Mouse (Mus musculus): Measurements from ENCODE around the gene Ptprj. TPM values are rescaled to one million over a fixed set of nuclear protein-coding genes. Genes with fewer than 3 reads are reported as not detected.

The Ptprj gene
- polyA plus RNA-seq, 1 experiment from 2014 or later, result 2.5 TPM

- Histone ChIP-seq H3K4me3 (ENCODE audit: low read depth, low read length) (no peak overlapping the region), H3K4me2 (ENCODE audit: low read depth, low read length, severe bottlenecking) (no peak overlapping the region), H3K9ac (ENCODE audit: low read length) (no peak overlapping the region), H3K36me3 (ENCODE audit: control insufficient read depth, insufficient read depth, low read length) (no peaks in the 10 kb centered on the region), H3K4me1 (replicated peaks; ENCODE audit: control insufficient read depth, insufficient read depth, low read length) (no peaks in the 10 kb centered on the region), H3K27ac (ENCODE audit: low read depth, low read length) (no peak overlapping the region), H3K27me3 (ENCODE audit: control insufficient read depth, insufficient read depth, low read length) (no peaks in the 10 kb centered on the region), H3K9me3 (ENCODE audit: control insufficient read depth, low read length) (no peaks in the 10 kb centered on the region)
- ATAC-seq (replicated peaks; ENCODE audit: low FRiP score), result no peak
- no peak for DNase-seq (ENCODE audit: low spot score)
- WGBS, result 86% methylated on average over 8 of the region's 8 CpGs
Measured at GRCm38 (mm10) chr2:90566773-90567528, 13.5 kb downstream of the Ptprj start.

GRCm38 (mm10) chr2:90566046-90566445, 14.4 kb downstream of the Ptprj start:
- H3K27me3 ChIP-seq (ENCODE audit: control insufficient read depth, insufficient read depth, low read length), result no peaks in the 10 kb centered on the region
- ATAC-seq (replicated peaks; ENCODE audit: low FRiP score) (no peak), DNase-seq (ENCODE audit: low spot score) (no peak)
- H3K27ac ChIP-seq (ENCODE audit: low read depth, low read length), result no peak overlapping the region
- H3K9me3 ChIP-seq (ENCODE audit: control insufficient read depth, low read length), result no peaks in the 10 kb centered on the region
- WGBS, result 76% methylated on average over 7 of the region's 7 CpGs
- H3K9ac ChIP-seq (ENCODE audit: low read length), result no peak overlapping the region
- no peak overlapping the region for H3K4me3 ChIP-seq (ENCODE audit: low read depth, low read length)
- no peaks in the 10 kb centered on the region for H3K36me3 ChIP-seq (ENCODE audit: control insufficient read depth, insufficient read depth, low read length)
- no peaks in the 10 kb centered on the region for H3K4me1 ChIP-seq (replicated peaks; ENCODE audit: control insufficient read depth, insufficient read depth, low read length)
- H3K4me2 ChIP-seq (ENCODE audit: low read depth, low read length, severe bottlenecking), result no peak overlapping the region

DNA sequence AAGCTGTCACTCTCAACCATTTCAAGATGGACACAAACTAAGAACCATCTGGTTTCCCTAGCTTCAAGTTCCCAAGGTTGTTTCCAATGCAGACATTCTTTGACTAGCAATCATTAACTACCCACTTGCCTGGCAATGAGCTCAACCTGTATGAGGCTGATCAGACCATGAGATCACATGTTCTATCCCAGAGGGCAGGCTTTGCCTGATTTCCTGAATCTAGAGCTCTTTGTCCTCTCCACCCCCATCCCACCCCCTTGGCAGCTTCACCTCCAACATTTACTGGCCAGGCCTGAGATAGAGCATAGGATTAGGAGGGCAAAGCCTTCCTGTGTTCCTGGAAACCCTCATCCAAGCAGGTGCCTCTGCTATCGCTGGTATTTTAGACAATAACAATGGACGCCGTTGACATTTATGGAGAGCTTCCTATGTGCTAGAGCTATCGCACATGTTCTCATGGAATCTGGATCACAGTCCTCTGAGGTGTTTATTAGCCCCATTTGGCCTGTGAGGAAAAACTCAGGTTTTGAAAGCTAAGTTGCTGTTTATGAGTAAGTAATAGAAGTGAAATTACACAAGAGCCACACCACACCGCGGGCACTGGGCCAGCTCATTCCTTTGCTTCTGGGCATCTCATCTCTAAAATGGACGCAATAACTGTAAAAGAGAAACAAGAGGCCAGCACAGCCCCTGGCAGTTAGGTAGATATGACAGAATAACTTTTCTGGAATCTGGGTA, 15.1 kb downstream of the Ptprj start:
- no peak overlapping the region for H3K9ac ChIP-seq (ENCODE audit: low read length)
- H3K9me3 ChIP-seq (ENCODE audit: control insufficient read depth, low read length), result no peaks in the 10 kb centered on the region
- H3K27ac ChIP-seq (ENCODE audit: low read depth, low read length), result no peak overlapping the region
- no peak overlapping the region for H3K4me3 ChIP-seq (ENCODE audit: low read depth, low read length)
- WGBS, result 94% methylated on average over 7 of the region's 7 CpGs
- no peak overlapping the region for H3K4me2 ChIP-seq (ENCODE audit: low read depth, low read length, severe bottlenecking)
- DNase-seq (ENCODE audit: low spot score) (no peak), ATAC-seq (replicated peaks; ENCODE audit: low FRiP score) (no peak)
- no peaks in the 10 kb centered on the region for H3K27me3 ChIP-seq (ENCODE audit: control insufficient read depth, insufficient read depth, low read length)
- H3K4me1 ChIP-seq (replicated peaks; ENCODE audit: control insufficient read depth, insufficient read depth, low read length), result no peaks in the 10 kb centered on the region
- no peaks in the 10 kb centered on the region for H3K36me3 ChIP-seq (ENCODE audit: control insufficient read depth, insufficient read depth, low read length)

GRCm38 (mm10) chr2:90564552-90564951, 15.9 kb downstream of the Ptprj start:
- Histone ChIP-seq H3K9ac (ENCODE audit: low read length) (no peak overlapping the region), H3K36me3 (ENCODE audit: control insufficient read depth, insufficient read depth, low read length) (no peaks in the 10 kb centered on the region), H3K4me2 (ENCODE audit: low read depth, low read length, severe bottlenecking) (no peak overlapping the region), H3K4me3 (ENCODE audit: low read depth, low read length) (no peak overlapping the region), H3K9me3 (ENCODE audit: control insufficient read depth, low read length) (no peaks in the 10 kb centered on the region), H3K27me3 (ENCODE audit: control insufficient read depth, insufficient read depth, low read length) (no peaks in the 10 kb centered on the region), H3K4me1 (replicated peaks; ENCODE audit: control insufficient read depth, insufficient read depth, low read length) (no peaks in the 10 kb centered on the region), H3K27ac (ENCODE audit: low read depth, low read length) (no peak overlapping the region)
- ATAC-seq (replicated peaks; ENCODE audit: low FRiP score), result no peak
- 91% methylated on average over 8 of the region's 8 CpGs for WGBS
- DNase-seq (ENCODE audit: low spot score), result no peak

DNA sequence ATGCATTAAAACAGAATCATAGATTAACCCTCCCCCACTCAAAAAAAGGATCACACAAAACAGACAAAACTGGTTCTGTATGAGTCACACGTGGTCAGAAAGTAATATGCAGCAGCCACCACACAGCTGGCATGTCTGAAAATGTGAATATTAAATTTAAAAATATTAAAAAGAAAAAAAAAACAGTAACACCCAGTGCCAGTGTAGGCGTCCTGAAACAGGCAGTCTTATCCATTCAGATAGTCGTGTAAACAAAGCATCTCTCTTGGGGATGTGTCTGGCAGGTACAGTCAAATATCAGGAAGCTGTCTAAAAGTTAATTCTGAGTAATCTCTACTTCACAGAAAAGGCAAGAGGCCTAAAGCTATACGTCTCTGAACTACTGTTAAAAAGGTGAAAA, 17.3 kb downstream of the Ptprj start:
- ATAC-seq (replicated peaks; ENCODE audit: low FRiP score), result no peak

DNA sequence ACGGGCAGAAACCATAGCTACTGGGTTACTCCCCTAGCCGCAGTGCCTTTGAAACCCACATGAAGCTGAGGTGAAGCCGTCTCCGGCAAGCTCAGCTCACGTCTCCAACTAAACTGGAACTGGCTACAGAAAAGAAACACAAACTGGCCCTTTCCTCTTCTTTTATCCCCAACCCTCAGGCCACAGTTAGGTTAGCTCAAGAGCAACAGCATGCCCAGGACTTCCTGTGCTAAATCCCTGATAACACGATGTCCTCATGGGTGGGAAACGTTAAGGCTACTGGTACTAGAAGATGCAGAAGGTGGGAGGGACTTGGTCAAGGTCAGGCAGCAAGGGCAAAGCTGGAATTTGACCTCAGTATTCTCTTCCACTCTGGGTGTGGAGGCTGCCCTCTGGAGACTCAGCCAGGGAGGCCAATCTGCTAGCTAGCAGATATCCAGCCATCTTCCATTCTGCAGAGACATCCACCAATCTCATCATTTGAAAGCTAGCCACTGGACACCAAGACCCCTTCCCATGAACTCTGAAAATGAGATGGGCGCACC, 18.2 kb downstream of the Ptprj start:
- WGBS, result 77% methylated on average over 8 of the region's 8 CpGs
- Histone ChIP-seq H3K4me3 (ENCODE audit: low read depth, low read length) (no peak overlapping the region), H3K4me1 (replicated peaks; ENCODE audit: control insufficient read depth, insufficient read depth, low read length) (no peaks in the 10 kb centered on the region), H3K27ac (ENCODE audit: low read depth, low read length) (no peak overlapping the region), H3K9ac (ENCODE audit: low read length) (no peak overlapping the region), H3K27me3 (ENCODE audit: control insufficient read depth, insufficient read depth, low read length) (no peaks in the 10 kb centered on the region), H3K36me3 (ENCODE audit: control insufficient read depth, insufficient read depth, low read length) (no peaks in the 10 kb centered on the region), H3K9me3 (ENCODE audit: control insufficient read depth, low read length) (no peaks in the 10 kb centered on the region), H3K4me2 (ENCODE audit: low read depth, low read length, severe bottlenecking) (no peak overlapping the region)
- ATAC-seq (replicated peaks; ENCODE audit: low FRiP score), result no peak
- no peak for DNase-seq (ENCODE audit: low spot score)

More for the DNA sequence above, 17.3 kb downstream of the Ptprj start:
- 85% methylated on average over 4 of the region's 4 CpGs for WGBS
- Histone ChIP-seq H3K9me3 (ENCODE audit: control insufficient read depth, low read length) (no peaks in the 10 kb centered on the region), H3K27me3 (ENCODE audit: control insufficient read depth, insufficient read depth, low read length) (no peaks in the 10 kb centered on the region), H3K4me3 (ENCODE audit: low read depth, low read length) (no peak overlapping the region), H3K9ac (ENCODE audit: low read length) (no peak overlapping the region), H3K27ac (ENCODE audit: low read depth, low read length) (no peak overlapping the region), H3K36me3 (ENCODE audit: control insufficient read depth, insufficient read depth, low read length) (no peaks in the 10 kb centered on the region), H3K4me1 (replicated peaks; ENCODE audit: control insufficient read depth, insufficient read depth, low read length) (no peaks in the 10 kb centered on the region), H3K4me2 (ENCODE audit: low read depth, low read length, severe bottlenecking) (no peak overlapping the region)
- DNase-seq (ENCODE audit: low spot score), result no peak

DNA sequence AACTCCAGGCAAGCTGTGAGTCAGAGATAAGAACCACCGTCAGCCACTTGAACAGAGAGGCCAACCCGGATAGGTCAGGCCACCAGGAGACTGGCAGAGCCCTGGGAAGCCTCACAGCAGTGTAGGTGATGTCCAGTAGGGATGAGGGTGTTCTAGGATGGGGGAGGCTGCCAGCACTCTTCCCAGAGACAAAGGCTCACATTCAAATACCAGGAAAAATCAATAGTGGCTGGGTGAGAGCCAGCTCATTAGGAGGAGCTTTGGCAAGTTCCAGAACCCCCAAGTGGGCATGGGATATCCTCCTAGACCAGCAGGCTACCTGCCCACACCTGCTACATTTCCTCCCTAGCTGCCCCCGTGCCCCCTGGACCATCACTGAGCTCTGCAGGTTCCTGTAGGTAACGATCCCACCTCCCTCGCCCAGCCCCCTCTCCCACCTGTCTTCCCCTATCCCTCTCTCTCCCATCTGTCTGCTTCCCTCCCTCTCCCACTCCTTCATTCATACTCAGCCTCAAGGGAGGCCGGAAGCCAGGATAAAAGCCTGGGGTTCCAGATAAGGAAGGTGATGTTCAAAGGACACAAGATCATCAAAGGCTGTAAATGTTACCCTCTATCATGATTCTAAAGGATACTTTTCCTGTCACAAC, 20.1 kb downstream of the Ptprj start:
- 67% methylated on average over 6 of the region's 6 CpGs for WGBS
- Histone ChIP-seq H3K36me3 (ENCODE audit: control insufficient read depth, insufficient read depth, low read length) (no peaks in the 10 kb centered on the region), H3K9me3 (ENCODE audit: control insufficient read depth, low read length) (no peaks in the 10 kb centered on the region), H3K27me3 (ENCODE audit: control insufficient read depth, insufficient read depth, low read length) (no peaks in the 10 kb centered on the region), H3K4me1 (replicated peaks; ENCODE audit: control insufficient read depth, insufficient read depth, low read length) (no peaks in the 10 kb centered on the region), H3K4me3 (ENCODE audit: low read depth, low read length) (no peak overlapping the region), H3K27ac (ENCODE audit: low read depth, low read length) (no peak overlapping the region), H3K4me2 (ENCODE audit: low read depth, low read length, severe bottlenecking) (no peak overlapping the region), H3K9ac (ENCODE audit: low read length) (no peak overlapping the region)
- ATAC-seq (replicated peaks; ENCODE audit: low FRiP score) (peak; percentile 42; the same call in 1 of the 2 replicates), DNase-seq (ENCODE audit: low spot score) (no peak)

- Histone ChIP-seq H3K36me3 (ENCODE audit: control insufficient read depth, insufficient read depth, low read length) (no peaks in the 10 kb centered on the region), H3K4me2 (ENCODE audit: low read depth, low read length, severe bottlenecking) (no peak overlapping the region), H3K4me1 (replicated peaks; ENCODE audit: control insufficient read depth, insufficient read depth, low read length) (no peaks in the 10 kb centered on the region), H3K27me3 (ENCODE audit: control insufficient read depth, insufficient read depth, low read length) (no peaks in the 10 kb centered on the region), H3K27ac (ENCODE audit: low read depth, low read length) (no peak overlapping the region), H3K4me3 (ENCODE audit: low read depth, low read length) (no peak overlapping the region), H3K9me3 (ENCODE audit: control insufficient read depth, low read length) (no peaks in the 10 kb centered on the region), H3K9ac (ENCODE audit: low read length) (no peak overlapping the region)
- DNase-seq (ENCODE audit: low spot score) (no peak), ATAC-seq (replicated peaks; ENCODE audit: low FRiP score) (no peak)
- WGBS, result 90% methylated on average over 12 of the region's 12 CpGs
Measured at GRCm38 (mm10) chr2:90559688-90560196, 20.7 kb downstream of the Ptprj start.

Measured in forebrain, embryonic 11.5 days (tissue).